In genomic region chr11:118248150-118249011, GRCm38 (mm10) we compare ENCODE assay signal across 8 mouse cellular contexts. TPM values are rescaled to one million over a fixed set of nuclear protein-coding genes. Genes with fewer than 3 reads are reported as not detected.
DNase-seq lines count a peak whose midpoint lies in the region; ATAC-seq lines count a peak whose summit lies in the region.

Gene Cyth1 (minus strand): TSS chr11:118248592.

- H3K27ac ChIP-seq in hindbrain, embryonic 15.5 days (replicated peaks), result peak within 1 kb of the TSS; percentile 70

- peak; percentile 99 for DNase-seq in T-cell, adult 2 months (ENCODE audit: low spot score)
- peak; percentile 98 to 99 for DNase-seq in cerebellum, postnatal 36 days
- peak; percentile 99 for DNase-seq in frontal cortex, postnatal 36 days (ENCODE audit: low spot score in 2 of 2)
- peak; percentile 97 for DNase-seq in left cerebral cortex, adult 11 months (ENCODE audit: low spot score)
- DNase-seq in lung, postnatal 4 days, result peak; percentile 100
- DNase-seq in retina, postnatal 7 days (ENCODE audit: low read depth, low spot score), result peak; percentile 94
- peak; percentile 99 for DNase-seq in urinary bladder, adult 2 months (ENCODE audit: low spot score)

- peak within 1 kb of the TSS; percentile 91 for H3K4me2 ChIP-seq in hindbrain, embryonic 15.5 days

- H3K4me1 ChIP-seq in hindbrain, embryonic 15.5 days (replicated peaks), result peaks cover 20% of the 10 kb centered on the region

- peak within 1 kb of the TSS; percentile 79 for H3K4me3 ChIP-seq in hindbrain, embryonic 15.5 days

- H3K27me3 ChIP-seq in hindbrain, embryonic 15.5 days, result no peaks in the 10 kb centered on the region

- H3K9ac ChIP-seq in hindbrain, embryonic 15.5 days, result peak within 1 kb of the TSS; percentile 83

- H3K9me3 ChIP-seq in hindbrain, embryonic 15.5 days, result no peaks in the 10 kb centered on the region

- peak; percentile 95 for ATAC-seq in hindbrain, embryonic 15.5 days (ENCODE audit: low FRiP score, low read depth)

- no peaks in the 10 kb centered on the region for H3K36me3 ChIP-seq in hindbrain, embryonic 15.5 days

- under 1% methylated on average over 86 of the region's 86 CpGs for WGBS in hindbrain, embryonic 15.5 days

RNA-seq across cellular contexts. Expression of gene Cyth1, which starts in this region (rescaled TPM):
- polyA plus RNA-seq in hindbrain, embryonic 15.5 days (2015; fragmentation: Nextera tagmentation; extraction: Ambion mirVana), result 24.9 and 25.8 TPM in 2 replicates
- 21.0 and 23.2 TPM in 2 replicates for polyA plus RNA-seq in urinary bladder, adult 2 months (2012; rRNA removed)

Comparison
In these comparisons a context has a peak if more than half of its experiments do, and no peak if none do; other contexts are left out.
1. Peak in every context shown above with its lines: DNase-seq, ATAC-seq, H3K4me3 ChIP-seq and H3K27ac ChIP-seq.